Mouse (Mus musculus): ENCODE measurements around the gene Cpsf7. TPM values are rescaled to one million over a fixed set of nuclear protein-coding genes. Genes with fewer than 3 reads are reported as not detected.

Cpsf7 gene
- polyA plus RNA-seq, 1 experiment = 70.6 TPM

- no peak for TF ChIP-seq CTCF (IDR thresholded peaks at IDR 0.05; ENCODE audit: borderline replicate concordance, insufficient read depth, low read length)
- no peak for TF ChIP-seq POLR2A (IDR thresholded peaks at IDR 0.05; ENCODE audit: low read depth, low read length)
- Histone ChIP-seq H3K27ac (ENCODE audit: insufficient read depth, low read length) (peak overlapping the region; percentile 50; the same call in 1 of the 2 replicates), H3K4me3 (ENCODE audit: insufficient read depth, low read length) (no peak overlapping the region), H3K4me1 (ENCODE audit: control insufficient read depth, insufficient read depth, low read length) (peaks cover 3% of the 10 kb centered on the region; the same call in 1 of the 2 replicates)
Measured at GRCm38 (mm10) chr19:10510759-10511330, 14.2 kb upstream of the Cpsf7 start.

- TF ChIP-seq POLR2A (IDR thresholded peaks at IDR 0.05; ENCODE audit: low read depth, low read length) = no peak
- TF ChIP-seq CTCF (IDR thresholded peaks at IDR 0.05; ENCODE audit: borderline replicate concordance, insufficient read depth, low read length) = no peak
- H3K27ac ChIP-seq (ENCODE audit: insufficient read depth, low read length) = no peak overlapping the region; the same call in 1 of the 2 replicates
- H3K4me3 ChIP-seq (ENCODE audit: insufficient read depth, low read length) = no peak overlapping the region
- peaks cover 4% of the 10 kb centered on the region; the same call in 1 of the 2 replicates for H3K4me1 ChIP-seq (ENCODE audit: control insufficient read depth, insufficient read depth, low read length)
Measured at GRCm38 (mm10) chr19:10520355-10520754, 4.7 kb upstream of the Cpsf7 start.

- H3K4me1 ChIP-seq (ENCODE audit: control insufficient read depth, insufficient read depth, low read length) = peaks cover 7% of the 10 kb centered on the region
- TF ChIP-seq CTCF (IDR thresholded peaks at IDR 0.05; ENCODE audit: borderline replicate concordance, insufficient read depth, low read length) (no peak), POLR2A (IDR thresholded peaks at IDR 0.05; ENCODE audit: low read depth, low read length) (no peak)
- no peak overlapping the region for H3K27ac ChIP-seq (ENCODE audit: insufficient read depth, low read length)
- no peak overlapping the region for H3K4me3 ChIP-seq (ENCODE audit: insufficient read depth, low read length)
Measured at GRCm38 (mm10) chr19:10521926-10522325, 3.1 kb upstream of the Cpsf7 start.

GRCm38 (mm10) chr19:10523483-10524080 is 1.5 kb upstream of the Cpsf7 start:
- TF ChIP-seq POLR2A (IDR thresholded peaks at IDR 0.05; ENCODE audit: low read depth, low read length) (no peak), CTCF (IDR thresholded peaks at IDR 0.05; ENCODE audit: borderline replicate concordance, insufficient read depth, low read length) (no peak)
- peak overlapping the region; percentile 29; the same call in 1 of the 2 replicates for H3K4me3 ChIP-seq (ENCODE audit: insufficient read depth, low read length)
- H3K4me1 ChIP-seq (ENCODE audit: control insufficient read depth, insufficient read depth, low read length) = peaks cover 7% of the 10 kb centered on the region
- H3K27ac ChIP-seq (ENCODE audit: insufficient read depth, low read length) = no peak overlapping the region

- peak overlapping the region; percentile 54 for H3K27ac ChIP-seq (ENCODE audit: insufficient read depth, low read length)
Measured at GRCm38 (mm10) chr19:10524784-10525105, 321 bp upstream of the Cpsf7 start.

GRCm38 (mm10) chr19:10525910-10526309 is 844 bp downstream of the Cpsf7 start, which contains the start of gene Sdhaf2:
TSS of gene Sdhaf2 (minus strand) at chr19:10526142.
- peaks cover 7% of the 10 kb centered on the region for H3K4me1 ChIP-seq (ENCODE audit: control insufficient read depth, insufficient read depth, low read length)
- peak within 1 kb of the TSS; percentile 99 for H3K27ac ChIP-seq (ENCODE audit: insufficient read depth, low read length)
- TF ChIP-seq POLR2A (IDR thresholded peaks at IDR 0.05; ENCODE audit: low read depth, low read length) = no peak
- TF ChIP-seq CTCF (IDR thresholded peaks at IDR 0.05; ENCODE audit: borderline replicate concordance, insufficient read depth, low read length) = no peak
- H3K4me3 ChIP-seq (ENCODE audit: insufficient read depth, low read length) = peak within 1 kb of the TSS; percentile 92

More at GRCm38 (mm10) chr19:10524784-10525105, 321 bp upstream of the Cpsf7 start:
- Histone ChIP-seq H3K4me1 (ENCODE audit: control insufficient read depth, insufficient read depth, low read length) (peaks cover 7% of the 10 kb centered on the region), H3K4me3 (ENCODE audit: insufficient read depth, low read length) (peak overlapping the region; percentile 92)
- no peak for TF ChIP-seq CTCF (IDR thresholded peaks at IDR 0.05; ENCODE audit: borderline replicate concordance, insufficient read depth, low read length)
- TF ChIP-seq POLR2A (IDR thresholded peaks at IDR 0.05; ENCODE audit: low read depth, low read length) = peak; percentile 79

GRCm38 (mm10) chr19:10530082-10530481 is 5.0 kb downstream of the Cpsf7 start:
- no peak overlapping the region for H3K27ac ChIP-seq (ENCODE audit: insufficient read depth, low read length)
- TF ChIP-seq POLR2A (IDR thresholded peaks at IDR 0.05; ENCODE audit: low read depth, low read length) = no peak
- no peak for TF ChIP-seq CTCF (IDR thresholded peaks at IDR 0.05; ENCODE audit: borderline replicate concordance, insufficient read depth, low read length)
- H3K4me3 ChIP-seq (ENCODE audit: insufficient read depth, low read length) = no peak overlapping the region
- peaks cover 4% of the 10 kb centered on the region; the same call in 1 of the 2 replicates for H3K4me1 ChIP-seq (ENCODE audit: control insufficient read depth, insufficient read depth, low read length)

- no peak overlapping the region for H3K4me3 ChIP-seq (ENCODE audit: insufficient read depth, low read length)
Measured at GRCm38 (mm10) chr19:10539454-10539853, 14.4 kb downstream of the Cpsf7 start.

GRCm38 (mm10) chr19:10555624-10556510 is 30.8 kb downstream of the Cpsf7 start, which contains the start of gene Tmem216:
TSS of gene Tmem216 (minus strand) at chr19:10556238.
- H3K4me1 ChIP-seq (ENCODE audit: control insufficient read depth, insufficient read depth, low read length) = 0 out of 2 replicates have a peak, but pooled peaks cover under 1% of the 10 kb centered on the region
- peak within 1 kb of the TSS; percentile 97 for H3K4me3 ChIP-seq (ENCODE audit: insufficient read depth, low read length)
- TF ChIP-seq CTCF (IDR thresholded peaks at IDR 0.05; ENCODE audit: borderline replicate concordance, insufficient read depth, low read length) (no peak), POLR2A (IDR thresholded peaks at IDR 0.05; ENCODE audit: low read depth, low read length) (peak; percentile 69)
- H3K27ac ChIP-seq (ENCODE audit: insufficient read depth, low read length) = peak within 1 kb of the TSS; percentile 63

More at GRCm38 (mm10) chr19:10539454-10539853, 14.4 kb downstream of the Cpsf7 start:
- Histone ChIP-seq H3K4me1 (ENCODE audit: control insufficient read depth, insufficient read depth, low read length) (no peaks in the 10 kb centered on the region), H3K27ac (ENCODE audit: insufficient read depth, low read length) (no peak overlapping the region)
- TF ChIP-seq CTCF (IDR thresholded peaks at IDR 0.05; ENCODE audit: borderline replicate concordance, insufficient read depth, low read length) (no peak), POLR2A (IDR thresholded peaks at IDR 0.05; ENCODE audit: low read depth, low read length) (no peak)
